Comparison of ENCODE assay signal across 33 mouse cellular contexts in genomic region chr3:98435030-98435429, GRCm38 (mm10). TPM values are rescaled to one million over a fixed set of nuclear protein-coding genes. Genes with fewer than 3 reads are reported as not detected.
A peak's percentile ranks its signal among the peaks of the same experiment; 100 is the strongest.
DNase-seq lines count a peak whose midpoint lies in the region; ATAC-seq and TF ChIP-seq lines count a peak whose summit lies in the region.
"Had no signal": no experiment of that assay in that cellular context is flagged by ENCODE, and none has a peak within 500 bp of the region (broad histone marks: within the 10 kb centered on the region; RNA-seq: fewer than 3 reads in every experiment).

No protein-coding gene starts in this region.

- no peaks in the 10 kb centered on the region for H3K36me3 ChIP-seq in hindbrain, embryonic 11.5 days (ENCODE audit: control insufficient read depth, insufficient read depth, low read length)
- no peaks in the 10 kb centered on the region for H3K36me3 ChIP-seq in hindbrain, postnatal 0 days (ENCODE audit: insufficient read depth, low read length)
- no peaks in the 10 kb centered on the region for H3K36me3 ChIP-seq in kidney, embryonic 14.5 days (ENCODE audit: control insufficient read depth, insufficient read depth, low read length)
- no peaks in the 10 kb centered on the region; the same call in 1 of the 2 replicates for H3K36me3 ChIP-seq in kidney, adult 2 months (ENCODE audit: control insufficient read depth, insufficient read depth, low read length)
- no peaks in the 10 kb centered on the region for H3K36me3 ChIP-seq in kidney, postnatal 0 days (ENCODE audit: insufficient read depth, low read length)
- H3K36me3 ChIP-seq: embryonic facial prominence, embryonic 12.5 days; embryonic facial prominence, embryonic 15.5 days; G1E; hindbrain, embryonic 12.5 days had no signal

- H3K9ac ChIP-seq in hindbrain, embryonic 11.5 days (ENCODE audit: low read depth, low read length): no peak overlapping the region
- no peak overlapping the region for H3K9ac ChIP-seq in hindbrain, postnatal 0 days (replicated peaks; ENCODE audit: low read length)
- H3K9ac ChIP-seq in kidney, embryonic 14.5 days (ENCODE audit: low read depth, low read length): no peak overlapping the region
- no peak overlapping the region for H3K9ac ChIP-seq in kidney, postnatal 0 days (ENCODE audit: low read depth, low read length)
- H3K9ac ChIP-seq: embryonic facial prominence, embryonic 12.5 days; embryonic facial prominence, embryonic 15.5 days; forebrain, postnatal 0 days; heart, embryonic 13.5 days; hindbrain, embryonic 12.5 days had no signal

- no peak for DNase-seq in hindbrain, embryonic 11.5 days (ENCODE audit: low spot score)
- no peak for DNase-seq in hindbrain, postnatal 0 days (ENCODE audit: low spot score)
- DNase-seq in kidney, adult 2 months: no peak
- DNase-seq in kidney, postnatal 0 days (ENCODE audit: low spot score): peak; percentile 54
- no peak for DNase-seq in kidney, postnatal 10 days
- DNase-seq in yolk sac, embryonic 10.5 days (ENCODE audit: low spot score): peak; percentile 0
- DNase-seq: adrenal gland, adult 2 months; adrenal gland, postnatal 14 days; B cell, adult 2 months; cerebellum, adult 11 months; cerebellum, adult 2 months; cerebellum, adult 9-11 months; cerebellum, postnatal 25 days; forebrain, postnatal 0 days; gastrocnemius, adult 2 months; gastrocnemius, postnatal 14 days; heart, adult 18-20 months; heart, postnatal 14 days; heart, postnatal 4 days had no signal

- no peak overlapping the region for H3K27ac ChIP-seq in hindbrain, embryonic 11.5 days (ENCODE audit: low read depth, low read length)
- no peak overlapping the region for H3K27ac ChIP-seq in hindbrain, postnatal 0 days
- no peak overlapping the region for H3K27ac ChIP-seq in kidney, embryonic 14.5 days (ENCODE audit: low read depth, low read length)
- H3K27ac ChIP-seq in kidney, adult 2 months (ENCODE audit: insufficient read depth, low read depth, low read length): no peak overlapping the region
- no peak overlapping the region for H3K27ac ChIP-seq in kidney, postnatal 0 days
- H3K27ac ChIP-seq: embryonic facial prominence, embryonic 12.5 days; embryonic facial prominence, embryonic 15.5 days; gastrocnemius, adult 2 months; heart, embryonic 13.5 days; hindbrain, embryonic 12.5 days had no signal

- H3K4me1 ChIP-seq in hindbrain, embryonic 11.5 days (replicated peaks; ENCODE audit: control insufficient read depth, insufficient read depth, low read length): no peaks in the 10 kb centered on the region
- no peaks in the 10 kb centered on the region for H3K4me1 ChIP-seq in hindbrain, postnatal 0 days (ENCODE audit: insufficient read depth, low read length)
- H3K4me1 ChIP-seq in kidney, embryonic 14.5 days (ENCODE audit: control insufficient read depth, insufficient read depth, low read length): no peaks in the 10 kb centered on the region
- no peaks in the 10 kb centered on the region for H3K4me1 ChIP-seq in kidney, adult 2 months (ENCODE audit: control insufficient read depth, insufficient read depth, low read length)
- no peaks in the 10 kb centered on the region for H3K4me1 ChIP-seq in kidney, postnatal 0 days (replicated peaks; ENCODE audit: insufficient read depth, low read length)
- H3K4me1 ChIP-seq: embryonic facial prominence, embryonic 12.5 days; embryonic facial prominence, embryonic 15.5 days; heart, embryonic 13.5 days; hindbrain, embryonic 12.5 days had no signal

- no peak overlapping the region for H3K4me3 ChIP-seq in hindbrain, embryonic 11.5 days (ENCODE audit: low read depth, low read length)
- no peak overlapping the region for H3K4me3 ChIP-seq in hindbrain, postnatal 0 days (ENCODE audit: low read length)
- no peak overlapping the region for H3K4me3 ChIP-seq in kidney, embryonic 14.5 days (ENCODE audit: low read length)
- no peak overlapping the region for H3K4me3 ChIP-seq in kidney, adult 2 months (ENCODE audit: insufficient read depth, low read depth, low read length)
- no peak overlapping the region for H3K4me3 ChIP-seq in kidney, postnatal 0 days (replicated peaks; ENCODE audit: low read depth, low read length)
- H3K4me3 ChIP-seq: embryonic facial prominence, embryonic 12.5 days; embryonic facial prominence, embryonic 15.5 days; gastrocnemius, adult 2 months; heart, embryonic 13.5 days; hindbrain, embryonic 12.5 days had no signal

- no peak overlapping the region for H3K4me2 ChIP-seq in hindbrain, embryonic 11.5 days (replicated peaks; ENCODE audit: low read depth, low read length)
- H3K4me2 ChIP-seq in hindbrain, postnatal 0 days (ENCODE audit: low read depth, low read length): no peak overlapping the region
- H3K4me2 ChIP-seq in kidney, embryonic 14.5 days (replicated peaks; ENCODE audit: low read depth, low read length): no peak overlapping the region
- no peak overlapping the region for H3K4me2 ChIP-seq in kidney, postnatal 0 days (ENCODE audit: low read length)
- H3K4me2 ChIP-seq: embryonic facial prominence, embryonic 12.5 days; embryonic facial prominence, embryonic 15.5 days; heart, embryonic 13.5 days; hindbrain, embryonic 12.5 days had no signal

- TF ChIP-seq CTCF in hindbrain, postnatal 0 days (IDR thresholded peaks at IDR 0.05; ENCODE audit: low read depth): no peak
- TF ChIP-seq CTCF in kidney, adult 2 months (conservative IDR thresholded peaks at IDR 0.05; ENCODE audit: insufficient read depth, insufficient read length, low read depth, low read length): no peak
- TF ChIP-seq CTCF in kidney, postnatal 0 days (IDR thresholded peaks at IDR 0.05; ENCODE audit: low read depth): no peak

- no peaks in the 10 kb centered on the region for H3K27me3 ChIP-seq in hindbrain, embryonic 11.5 days (ENCODE audit: control insufficient read depth, insufficient read depth, low read length)
- H3K27me3 ChIP-seq in hindbrain, postnatal 0 days (ENCODE audit: insufficient read depth, low read length): no peaks in the 10 kb centered on the region
- no peaks in the 10 kb centered on the region for H3K27me3 ChIP-seq in kidney, embryonic 14.5 days (ENCODE audit: control insufficient read depth, insufficient read depth, low read length)
- no peaks in the 10 kb centered on the region for H3K27me3 ChIP-seq in kidney, adult 2 months (replicated peaks; ENCODE audit: control insufficient read depth, insufficient read depth, low read length)
- H3K27me3 ChIP-seq in kidney, postnatal 0 days (ENCODE audit: insufficient read depth, low read length): no peaks in the 10 kb centered on the region
- H3K27me3 ChIP-seq: embryonic facial prominence, embryonic 12.5 days; heart, embryonic 13.5 days; Patski had no signal

- 71% methylated on average over 1 of the region's 1 CpGs for WGBS in hindbrain, embryonic 11.5 days
- WGBS in hindbrain, postnatal 0 days: 82% methylated on average over 1 of the region's 1 CpGs
- 63% methylated on average over 1 of the region's 1 CpGs for WGBS in kidney, embryonic 14.5 days
- WGBS in kidney, adult 2 months: 65% methylated on average over 1 of the region's 1 CpGs
- WGBS in kidney, postnatal 0 days: 48% methylated on average over 1 of the region's 1 CpGs

- TF ChIP-seq POLR2A in kidney, adult 2 months (IDR thresholded peaks at IDR 0.05; ENCODE audit: low read depth, low read length): no peak

- H3K9me3 ChIP-seq in hindbrain, embryonic 11.5 days (ENCODE audit: control insufficient read depth, low read length): no peaks in the 10 kb centered on the region
- H3K9me3 ChIP-seq in hindbrain, postnatal 0 days (ENCODE audit: low read length): no peaks in the 10 kb centered on the region
- no peaks in the 10 kb centered on the region for H3K9me3 ChIP-seq in kidney, embryonic 14.5 days (ENCODE audit: control insufficient read depth, low read length)
- H3K9me3 ChIP-seq in kidney, postnatal 0 days (replicated peaks; ENCODE audit: low read length): no peaks in the 10 kb centered on the region
- H3K9me3 ChIP-seq: embryonic facial prominence, embryonic 12.5 days; embryonic facial prominence, embryonic 15.5 days; heart, embryonic 13.5 days; hindbrain, embryonic 12.5 days had no signal

- peak; percentile 27; the same call in 1 of the 2 replicates for ATAC-seq in hindbrain, embryonic 11.5 days (ENCODE audit: low FRiP score)
- ATAC-seq in hindbrain, postnatal 0 days: no peak
- ATAC-seq in kidney, embryonic 14.5 days (ENCODE audit: low FRiP score, low TSS enrichment): peak; percentile 70; the same call in 1 of the 2 replicates
- peak; percentile 68; the same call in 1 of the 2 replicates for ATAC-seq in kidney, postnatal 0 days (replicated peaks; ENCODE audit: low FRiP score, low read depth)
- ATAC-seq: forebrain, embryonic 14.5 days; forebrain, postnatal 0 days; Patski had no signal

RNA-seq across cellular contexts. Expression of gene Gm4450, which starts 21.9 kb away (rescaled TPM):
- polyA plus RNA-seq in hindbrain, embryonic 11.5 days (2014; fragmentation: Nextera tagmentation; extraction: Ambion mirVana): not detected in 2 replicates
- total RNA-seq in hindbrain, postnatal 0 days (2014; rRNA removed): not detected in 2 replicates
- polyA plus RNA-seq in hindbrain, postnatal 0 days (2015; fragmentation: Nextera tagmentation; extraction: Ambion mirVana): not detected in 2 replicates
- 4.8 and 8.3 TPM in 2 replicates for polyA plus RNA-seq in kidney, embryonic 14.5 days (2014; fragmentation: Nextera tagmentation; extraction: Ambion mirVana)
- polyA plus RNA-seq in kidney, adult 2 months (2012; rRNA removed): 306 and 370 TPM in 2 replicates
- 83.6 and 90.6 TPM in 2 replicates for polyA plus RNA-seq in kidney, postnatal 0 days (2015; fragmentation: Nextera tagmentation; extraction: Ambion mirVana)
- total RNA-seq: adrenal gland, adult 2 months; CH12.LX; common myeloid progenitor, adult 5-6 weeks; forebrain, postnatal 0 days; G1E; gastrocnemius, adult 2 months; gastrocnemius, postnatal 14 days; gastrocnemius, postnatal 4 days; heart, adult 18-20 months; heart, postnatal 14 days; heart, postnatal 4 days had no signal
- polyA plus RNA-seq: adrenal gland, adult 2 months; cerebellum, adult 2 months; embryonic facial prominence, embryonic 12.5 days; embryonic facial prominence, embryonic 15.5 days; forebrain, embryonic 11.5 days; forebrain, embryonic 14.5 days; forebrain, postnatal 0 days; frontal cortex, adult 2 months; G1E; heart, embryonic 13.5 days; heart, embryonic 16.5 days; hindbrain, embryonic 12.5 days had no signal

RNA-seq across cellular contexts. Expression of gene Zfp697, which starts 52.8 kb away (rescaled TPM):
- polyA plus RNA-seq in hindbrain, embryonic 11.5 days (2014; fragmentation: Nextera tagmentation; extraction: Ambion mirVana): 12.2 and 15.5 TPM in 2 replicates
- 29.1 and 29.6 TPM in 2 replicates for total RNA-seq in hindbrain, postnatal 0 days (2014; rRNA removed)
- 15.3 and 17.3 TPM in 2 replicates for polyA plus RNA-seq in hindbrain, postnatal 0 days (2015; fragmentation: Nextera tagmentation; extraction: Ambion mirVana)
- polyA plus RNA-seq in kidney, embryonic 14.5 days (2014; fragmentation: Nextera tagmentation; extraction: Ambion mirVana): 18.0 and 21.5 TPM in 2 replicates
- 14.7 and 16.2 TPM in 2 replicates for polyA plus RNA-seq in kidney, adult 2 months (2012; rRNA removed)
- polyA plus RNA-seq in kidney, postnatal 0 days (2015; fragmentation: Nextera tagmentation; extraction: Ambion mirVana): 19.0 and 19.6 TPM in 2 replicates
- total RNA-seq: CH12.LX had no signal
- polyA plus RNA-seq: G1E had no signal

Comparison
In these comparisons a context has a peak if more than half of its experiments do, and no peak if none do; other contexts are left out.
1. DNase-seq: peak in kidney, postnatal 0 days (single experiment) and yolk sac, embryonic 10.5 days (single experiment); none in hindbrain, embryonic 11.5 days (single experiment), hindbrain, postnatal 0 days (single experiment), kidney, adult 2 months (single experiment) and kidney, postnatal 10 days (single experiment).